Mouse (Mus musculus) stomach, postnatal 0 days (tissue): ENCODE measurements around the gene Apbb2.

Source experiments
- CTCF ChIP-seq: IDR thresholded peaks from 2 replicates; pipeline ENCODE4 v1.5.1; 2016; ENCODE audit warnings: antibody characterized with exemption, low read depth, mild to moderate bottlenecking, moderate library complexity
- EP300 ChIP-seq: optimal IDR thresholded peaks from 2 replicates; pipeline ENCODE3; 2016; ENCODE audit warnings: antibody characterized with exemption

DNA sequence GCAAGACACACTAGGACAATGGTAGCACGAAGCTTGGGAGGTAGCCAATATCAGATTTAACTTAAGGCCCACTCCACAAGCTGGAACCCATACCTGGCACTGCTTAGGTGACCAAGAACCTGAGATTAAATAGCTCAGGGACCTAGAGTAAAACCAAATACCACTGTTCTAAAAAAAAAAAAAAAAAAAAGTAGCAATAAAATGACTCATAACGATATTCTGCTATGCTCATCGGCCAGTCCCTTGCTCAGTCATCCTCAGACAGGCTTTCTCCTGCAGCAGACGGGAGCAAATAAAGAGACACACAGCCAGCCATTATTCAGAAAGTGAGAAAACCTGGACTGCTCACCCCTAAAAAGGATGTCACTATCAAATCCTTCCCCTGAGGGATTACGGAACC is 47.9 kb downstream of the Apbb2 start:
- TF ChIP-seq EP300 (no peak), CTCF (no peak)
